Mouse (Mus musculus) adrenal gland, postnatal 14 days (tissue): ENCODE measurements around the gene Olfr1301. TPM values are rescaled to one million over a fixed set of nuclear protein-coding genes. Genes with fewer than 3 reads are reported as not detected.

ENCODE experiments used
- DNase-seq: peaks from one replicate; pipeline ENCODE4 v3.0.0; 2021; ENCODE audit warnings: mixed read lengths
- long read RNA-seq, 2 experiments: library from polyadenylated mRNA; stranded (forward); transcript quantifications; one replicate each; pipeline ENCODE4 v2.0.0; 2021
- total RNA-seq: library from RNA; stranded (reverse); gene quantifications from 2 replicates; pipeline ENCODE4 v1.2.3, GENCODE M21; 2021

The Olfr1301 gene
- not detected in 2 replicates for total RNA-seq
- long read RNA-seq, experiment 1: 0 reads
- long read RNA-seq, experiment 2: 0 reads

DNA sequence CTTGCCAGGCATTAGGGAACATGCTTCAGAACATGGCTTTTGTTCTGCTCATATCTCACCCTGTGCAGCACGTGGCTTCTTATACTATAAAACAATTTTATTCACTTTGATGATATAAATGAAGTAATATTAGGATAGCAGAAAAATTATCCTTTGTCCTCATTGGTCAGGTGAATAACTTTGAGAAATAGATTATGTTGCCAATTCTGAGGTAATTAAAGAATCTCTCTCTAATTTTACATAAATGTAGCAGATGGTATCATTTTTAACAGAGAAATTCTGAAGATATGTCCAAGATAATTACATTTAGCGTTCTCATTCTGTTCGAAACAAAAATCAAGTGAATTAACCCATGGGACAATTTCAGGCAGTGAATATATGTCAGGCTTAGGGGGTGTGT lies at the start of gene Olfr1301:
TSS of gene Olfr1301 (plus strand) at position 301 of the 400 bp plus-strand sequence.
- no peak for DNase-seq

DNA sequence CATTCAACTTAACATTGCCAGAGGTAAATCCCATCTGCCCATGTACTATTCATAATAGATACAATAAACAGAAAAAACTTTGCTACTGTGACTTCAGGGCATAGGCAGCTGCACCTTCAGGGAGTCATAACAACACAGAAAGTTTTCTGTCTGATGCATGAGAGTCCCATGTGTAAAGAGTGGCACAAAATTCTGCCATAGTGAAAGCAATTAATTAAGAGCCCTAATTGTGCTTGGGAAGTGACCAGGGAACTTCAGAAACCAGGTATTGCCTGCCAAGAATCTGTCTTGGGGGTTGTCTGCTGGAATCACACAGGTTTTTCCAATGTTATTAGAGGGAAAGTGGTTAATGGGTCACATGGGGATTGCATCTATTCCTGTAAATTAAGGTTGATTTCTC lies 24.1 kb upstream of the Olfr1301 start:
- no peak for DNase-seq

DNA sequence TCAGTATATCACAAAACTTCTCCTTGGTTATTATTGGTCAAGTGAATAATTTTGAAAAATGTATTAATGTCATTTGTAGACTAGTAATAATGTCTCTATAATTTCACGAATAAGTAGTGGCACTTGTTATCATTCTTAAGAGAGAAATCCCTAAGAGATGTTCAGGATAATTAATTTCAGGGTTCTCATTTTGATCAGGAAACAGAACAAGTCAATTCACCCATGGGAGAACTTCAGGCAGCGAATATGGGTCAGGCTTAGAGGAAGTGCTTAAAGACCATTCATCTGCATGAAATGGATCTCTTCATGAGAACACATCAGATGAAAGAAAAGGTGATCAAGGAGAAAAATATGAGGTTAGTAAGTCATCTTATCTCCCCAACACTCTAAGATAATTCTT lies 26.3 kb downstream of the Olfr1301 start, which contains the start of gene Olfr1302:
TSS of gene Olfr1302 (plus strand) at position 301 of the 400 bp plus-strand sequence.
- no peak for DNase-seq

Other genes with a start within 250 kb of the Olfr1301 start
- gene Olfr1293-ps, start 225.8 kb upstream of the Olfr1301 start, total RNA-seq: not detected in 2 replicates
- gene Olfr1294, start 210.7 kb upstream of the Olfr1301 start, total RNA-seq: not detected in 2 replicates
- gene Olfr1295, start 181.3 kb upstream of the Olfr1301 start, total RNA-seq: not detected in 2 replicates
- not detected in 2 replicates for gene Olfr1297, start 124.5 kb upstream of the Olfr1301 start, total RNA-seq
- not detected in 2 replicates for gene Olfr1298, start 101.8 kb upstream of the Olfr1301 start, total RNA-seq
- gene Olfr1299, start 89.6 kb upstream of the Olfr1301 start, total RNA-seq: not detected in 2 replicates
- not detected in 2 replicates for gene Olfr1302, start 26.4 kb downstream of the Olfr1301 start, total RNA-seq
- not detected in 2 replicates for gene Olfr1303, start 69.3 kb downstream of the Olfr1301 start, total RNA-seq
- not detected in 2 replicates for gene Olfr1305, start 126.1 kb downstream of the Olfr1301 start, total RNA-seq
- gene Olfr1306, start 165.3 kb downstream of the Olfr1301 start, total RNA-seq: not detected in 2 replicates
- gene Olfr1307, start 198.4 kb downstream of the Olfr1301 start, total RNA-seq: 0.04 TPM in 1 of 2 replicates, not detected in the other
- gene Olfr1308, start 213.9 kb downstream of the Olfr1301 start, total RNA-seq: not detected in 2 replicates
- not detected in 2 replicates for gene Olfr1309, start 239.3 kb downstream of the Olfr1301 start, total RNA-seq